Mouse (Mus musculus): ENCODE data around the gene Lmnb2.

Gene Lmnb2

DNA sequence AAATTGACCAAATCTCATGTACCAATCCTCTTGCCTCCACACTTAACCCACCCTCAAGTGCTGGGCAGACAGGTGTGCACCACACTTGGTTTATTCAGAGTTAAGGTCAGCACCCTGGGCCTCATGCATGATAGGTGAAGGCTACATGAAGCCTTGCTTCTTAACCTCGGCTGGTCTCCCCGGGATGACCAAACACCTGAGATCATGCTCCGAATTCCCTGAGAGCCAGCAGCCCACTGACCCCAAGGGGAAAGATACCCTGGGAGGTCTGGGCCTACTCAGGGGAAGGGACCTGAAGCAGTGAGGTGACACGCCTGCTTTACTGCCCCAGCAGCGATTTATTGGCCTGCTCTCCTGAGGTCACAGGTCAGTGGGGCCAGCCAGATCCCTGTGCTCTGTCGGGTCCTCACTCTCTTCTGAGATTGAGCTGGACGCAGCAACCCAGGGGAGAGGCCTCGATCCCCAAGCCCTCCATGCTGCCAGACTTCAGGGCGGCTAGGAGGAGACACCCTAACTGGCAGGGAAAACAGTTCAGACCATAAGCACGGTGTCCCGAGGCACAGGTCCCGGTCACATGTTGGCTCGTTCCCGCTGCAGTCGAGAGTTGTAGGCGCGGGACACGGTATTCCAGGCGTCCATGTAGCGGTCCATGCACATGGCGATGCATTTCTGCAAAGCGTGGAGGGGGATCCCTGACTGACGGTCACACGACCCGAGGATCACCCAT is 18.3 kb downstream of the Lmnb2 start:
- DNase-seq (ENCODE audit: low spot score) = no peak

DNA sequence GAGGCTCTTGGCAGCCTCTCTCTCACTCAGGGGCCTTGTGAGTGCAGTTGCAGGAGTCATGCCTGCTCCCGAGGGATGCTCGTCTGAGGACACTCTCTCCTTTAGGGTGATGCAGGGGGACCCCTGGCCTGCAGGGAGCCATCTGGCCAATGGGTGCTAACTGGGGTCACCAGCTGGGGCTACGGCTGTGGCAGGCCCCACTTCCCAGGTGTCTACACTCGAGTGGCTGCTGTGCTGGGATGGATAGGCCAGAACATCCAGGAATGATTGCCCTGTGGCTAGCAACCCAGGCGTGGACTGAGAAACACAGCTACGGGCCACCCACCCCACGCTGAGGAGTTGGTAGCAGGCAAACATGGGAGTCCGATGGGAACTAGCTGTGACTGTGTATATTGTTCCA is 19.0 kb downstream of the Lmnb2 start:
- DNase-seq (ENCODE audit: low spot score) = no peak

- DNase-seq (ENCODE audit: low spot score) = no peak
Measured at GRCm38 (mm10) chr10:80897861-80898510, 20.1 kb downstream of the Lmnb2 start.

GRCm38 (mm10) chr10:80896581-80897485 is 21.2 kb downstream of the Lmnb2 start:
- no peak for DNase-seq (ENCODE audit: low spot score)

GRCm38 (mm10) chr10:80895697-80896096 is 22.3 kb downstream of the Lmnb2 start:
- no peak for DNase-seq (ENCODE audit: low spot score)

DNA sequence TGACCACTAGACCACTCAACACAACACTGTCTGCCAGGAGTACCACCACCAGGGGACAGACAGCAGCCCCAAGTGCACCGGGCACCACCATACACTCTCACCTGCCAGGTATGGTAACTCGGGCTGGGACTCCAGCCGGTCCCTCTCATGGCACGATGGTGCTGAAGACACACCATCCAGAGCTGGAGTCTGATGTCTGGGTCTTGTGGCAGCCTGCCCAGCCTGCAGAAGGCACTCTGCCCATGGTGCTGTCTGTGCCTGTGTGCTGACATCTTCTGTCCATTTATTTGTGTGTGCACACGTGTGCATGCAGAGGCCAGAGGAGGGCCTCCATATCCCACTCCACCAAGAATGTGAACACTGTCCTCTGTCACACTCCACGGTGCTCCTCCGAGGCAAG is 22.9 kb downstream of the Lmnb2 start:
- no peak for DNase-seq (ENCODE audit: low spot score)

- peak; percentile 67 for DNase-seq (ENCODE audit: low spot score)
Measured at GRCm38 (mm10) chr10:80887181-80887580, 30.9 kb downstream of the Lmnb2 start.

GRCm38 (mm10) chr10:80881301-80881700 is 36.7 kb downstream of the Lmnb2 start:
- peak; percentile 65 for DNase-seq (ENCODE audit: low spot score)

DNA sequence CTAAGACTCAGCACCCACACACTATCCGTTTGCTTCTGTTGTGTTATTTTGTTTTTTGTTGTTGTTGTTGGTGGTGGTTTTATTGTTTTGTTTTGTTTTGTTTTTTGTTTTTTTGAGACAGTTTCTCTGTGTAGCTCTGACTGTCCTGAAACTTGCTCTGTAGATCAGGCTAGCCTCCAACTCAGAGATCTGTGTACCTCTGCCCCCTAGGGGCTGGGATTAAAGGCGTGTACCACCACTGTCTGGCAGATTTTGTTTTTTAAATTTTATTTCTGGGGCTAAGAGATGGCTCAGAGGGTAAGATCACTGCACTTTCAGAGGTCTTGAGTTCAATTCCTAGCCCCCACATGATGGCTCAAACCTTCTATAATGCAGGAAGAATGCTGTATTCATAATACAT is 37.1 kb downstream of the Lmnb2 start:
- no peak for DNase-seq (ENCODE audit: low spot score)

- peak; percentile 54 for DNase-seq (ENCODE audit: low spot score)
Measured at GRCm38 (mm10) chr10:80880131-80880641, 37.9 kb downstream of the Lmnb2 start.

DNA sequence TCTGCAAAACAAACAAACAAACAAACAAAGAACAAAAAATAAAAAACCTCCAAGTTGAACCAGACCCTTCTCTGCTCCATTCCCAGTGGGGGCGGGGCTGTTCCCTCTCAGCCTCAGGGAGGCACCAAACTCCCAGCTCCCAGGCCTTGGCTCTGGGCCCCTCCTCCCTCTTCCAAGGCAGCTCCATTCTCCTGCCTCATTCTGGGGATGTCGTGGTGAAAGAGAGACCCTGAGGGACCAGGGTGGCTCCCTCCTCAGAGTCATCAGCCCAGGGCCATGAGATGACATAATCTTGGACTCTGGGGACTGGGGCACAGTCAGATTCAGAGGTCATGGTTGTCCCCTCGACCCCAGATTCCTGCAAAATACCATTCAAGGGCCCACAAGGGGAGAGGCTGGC is 41.5 kb downstream of the Lmnb2 start:
- no peak for DNase-seq (ENCODE audit: low spot score)

DNA sequence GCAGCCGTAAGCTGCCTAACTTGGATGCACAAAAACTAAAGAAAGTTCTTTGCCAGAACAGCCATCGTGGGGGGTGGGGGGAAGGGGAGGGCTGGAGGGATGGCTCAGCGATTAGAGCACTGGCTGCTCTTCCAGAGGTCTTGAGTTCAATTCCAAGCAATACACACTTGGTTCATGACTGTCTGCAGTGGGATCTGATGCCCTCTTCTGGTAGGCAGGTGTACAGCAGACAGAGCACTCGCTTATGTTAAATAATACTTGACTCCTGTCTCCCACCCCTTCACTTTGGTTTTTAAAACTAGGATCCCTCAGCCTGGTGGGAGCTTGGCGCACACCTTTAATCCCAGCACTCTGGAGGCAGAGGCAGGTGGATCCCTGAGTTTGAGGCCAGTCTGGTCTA is 42.0 kb downstream of the Lmnb2 start:
- DNase-seq (ENCODE audit: low spot score) = peak; percentile 42

- DNase-seq (ENCODE audit: low spot score) = no peak
Measured at GRCm38 (mm10) chr10:80874035-80874434, 44.0 kb downstream of the Lmnb2 start.

DNA sequence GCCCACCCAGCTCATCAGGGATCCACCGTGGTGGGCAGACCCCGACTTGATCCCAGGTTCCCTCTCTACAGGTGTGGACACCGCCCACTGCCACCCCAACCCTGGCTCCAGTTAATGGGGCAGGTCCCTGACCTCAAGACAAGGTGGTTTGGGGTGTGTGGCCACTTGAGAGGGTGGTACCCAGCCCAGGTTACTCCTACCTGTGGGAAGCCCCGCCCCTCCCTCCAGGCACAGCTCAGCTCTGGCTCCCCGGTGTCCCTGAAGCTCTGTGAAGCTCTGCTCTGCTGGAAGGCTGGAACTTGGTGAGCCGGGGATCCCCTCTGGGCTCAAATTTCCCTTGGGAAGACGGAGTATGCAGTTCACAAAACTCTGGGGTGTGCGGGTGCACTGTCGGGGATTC is 46.5 kb downstream of the Lmnb2 start, which contains the start of gene Tmprss9:
Gene Tmprss9, plus strand, starts transcription at position 268 of the 400 bp plus-strand sequence.
- DNase-seq (ENCODE audit: low spot score) = no peak

DNA sequence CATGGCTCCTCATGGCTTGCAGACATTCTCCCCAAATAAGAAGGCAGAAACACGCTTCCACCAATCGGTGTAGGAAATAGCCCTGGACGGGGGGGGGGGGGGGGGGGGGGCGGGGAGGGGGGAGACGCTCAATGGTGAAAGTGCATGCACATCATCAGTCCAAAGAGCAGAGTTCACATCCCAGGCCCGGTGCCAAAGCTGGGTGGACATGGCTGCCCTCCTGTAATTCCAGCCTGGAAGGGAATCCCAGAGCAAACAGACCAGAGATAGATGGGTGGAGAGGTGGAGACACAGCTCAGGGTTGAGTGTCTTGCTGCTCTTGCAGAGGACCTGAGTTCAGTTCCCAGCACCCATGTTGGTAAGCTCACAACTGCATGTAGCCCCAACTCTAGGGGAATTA is 47.1 kb downstream of the Lmnb2 start:
- DNase-seq (ENCODE audit: low spot score) = no peak

GRCm38 (mm10) chr10:80864446-80864845 is 53.6 kb downstream of the Lmnb2 start:
- DNase-seq (ENCODE audit: low spot score) = no peak

- no peak for DNase-seq (ENCODE audit: low spot score)
Measured at GRCm38 (mm10) chr10:80862305-80862704, 55.7 kb downstream of the Lmnb2 start.

DNA sequence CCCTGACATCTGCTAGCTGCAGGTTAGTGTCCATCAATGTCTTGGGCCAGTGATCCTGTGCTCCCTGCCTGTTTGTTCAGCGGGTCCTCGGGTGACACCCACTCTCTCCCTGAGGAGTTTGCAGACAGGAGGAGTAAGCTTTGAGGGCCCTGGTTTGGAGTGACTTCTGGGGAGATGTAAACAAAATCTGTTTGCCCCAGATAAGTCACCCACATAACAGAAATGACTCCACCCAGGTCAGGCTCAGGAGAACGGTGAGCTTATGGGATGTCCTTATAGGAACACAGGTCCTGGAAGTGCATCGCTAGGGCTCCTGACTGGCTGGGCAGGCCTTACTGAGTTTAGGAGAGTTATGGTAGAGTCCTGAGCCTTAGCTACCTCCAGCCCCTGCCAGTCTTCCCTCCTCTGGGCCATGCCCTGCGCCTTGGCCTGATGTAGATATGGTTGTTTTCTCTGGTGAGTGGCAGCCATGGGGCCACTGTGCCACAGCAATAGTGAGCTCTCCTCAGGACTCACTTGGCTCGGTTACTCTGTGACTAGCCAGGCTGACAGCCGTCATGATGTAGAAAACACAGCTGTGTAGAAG is 59.6 kb downstream of the Lmnb2 start:
- DNase-seq (ENCODE audit: low spot score) = no peak

- DNase-seq (ENCODE audit: low spot score) = no peak
Measured at GRCm38 (mm10) chr10:80857848-80858247, 60.2 kb downstream of the Lmnb2 start.

GRCm38 (mm10) chr10:80857386-80857785 is 60.7 kb downstream of the Lmnb2 start:
- DNase-seq (ENCODE audit: low spot score) = no peak

DNA sequence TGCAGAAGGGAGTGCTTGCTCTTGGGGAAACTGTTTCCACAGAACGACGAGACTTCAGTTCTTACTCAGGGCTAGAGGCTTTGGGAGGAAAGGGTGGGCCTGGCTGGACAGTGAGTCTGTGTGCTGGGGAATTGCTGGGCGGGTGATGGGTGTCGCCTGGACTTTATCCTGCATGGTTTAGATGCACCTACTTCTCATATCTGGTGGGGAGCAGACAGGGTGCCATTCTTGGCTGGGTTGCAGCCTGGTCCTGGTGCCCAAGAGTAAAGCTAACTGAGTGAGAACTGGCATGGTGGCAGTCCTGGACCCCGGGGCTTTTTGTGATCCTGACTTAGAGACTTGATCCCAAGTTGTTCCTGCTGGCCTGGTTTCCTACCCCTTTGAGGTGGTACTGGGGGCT is 61.1 kb downstream of the Lmnb2 start:
- DNase-seq (ENCODE audit: low spot score) = no peak

DNA sequence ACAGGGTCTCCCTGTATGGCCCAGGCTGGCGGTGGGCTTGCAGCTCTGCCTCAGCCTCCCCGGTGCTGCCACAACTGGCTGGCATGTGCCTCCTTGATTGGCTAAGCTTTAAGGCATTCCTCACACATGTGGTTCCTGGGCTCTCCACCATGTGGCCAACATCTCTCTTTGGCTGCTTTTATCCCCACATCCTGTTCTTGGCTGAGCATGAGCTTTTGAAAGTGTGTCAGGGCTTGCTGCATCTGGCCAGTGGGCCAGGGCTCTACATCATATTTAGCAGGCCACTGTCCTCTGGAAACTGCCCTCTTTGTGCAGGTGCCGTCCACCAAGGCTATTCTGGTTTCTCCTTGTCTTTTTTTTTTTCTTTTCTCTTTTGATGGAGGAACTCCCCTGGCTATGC is 61.8 kb downstream of the Lmnb2 start:
- no peak for DNase-seq (ENCODE audit: low spot score)
